Mouse (Mus musculus): ENCODE data around the gene Larp1b. TPM values are rescaled to one million over a fixed set of nuclear protein-coding genes. Genes with fewer than 3 reads are reported as not detected.

Larp1b gene
- 10 to 100 TPM; 26.7 to 43.6 TPM for polyA plus RNA-seq (2017; shearing (Covaris generic))

GRCm38 (mm10) chr3:40949170-40949902, at the start of gene Larp1b:
Gene Larp1b (plus strand): TSS chr3:40949828.

GRCm38 (mm10) chr3:40902443-40902842, 47.2 kb upstream of the Larp1b start, which contains the start of gene 1700034I23Rik:
Gene 1700034I23Rik (minus strand): TSS chr3:40902543.

GRCm38 (mm10) chr3:41082885-41083789, 133.5 kb downstream of the Larp1b start, which contains the start of gene Pgrmc2:
Gene Pgrmc2 (minus strand): TSS chr3:41083046.

Other genes starting within 250 kb of the Larp1b start
- gene Slc25a31, start 241.0 kb upstream of the Larp1b start, polyA plus RNA-seq (2017; shearing (Covaris generic)): not detected
- gene Hspa4l, start 205.3 kb upstream of the Larp1b start, polyA plus RNA-seq (2017; shearing (Covaris generic)): 10 to 100 TPM; 25.5 to 31.6 TPM
- gene Plk4, start 149.8 kb upstream of the Larp1b start, polyA plus RNA-seq (2017; shearing (Covaris generic)): 10 to 100 TPM; 15.1 to 18.8 TPM
- 10 to 100 TPM; 15.1 to 27.0 TPM for gene Mfsd8, start 102.9 kb upstream of the Larp1b start, polyA plus RNA-seq (2017; shearing (Covaris generic))
- 10 to 100 TPM; 10.3 to 14.9 TPM for gene Abhd18, start 102.9 kb upstream of the Larp1b start, polyA plus RNA-seq (2017; shearing (Covaris generic))
- under 1 TPM; 0.26 to 0.37 TPM for gene 1700034I23Rik, start 47.3 kb upstream of the Larp1b start, polyA plus RNA-seq (2017; shearing (Covaris generic))
- gene Pgrmc2, start 133.2 kb downstream of the Larp1b start, polyA plus RNA-seq (2017; shearing (Covaris generic)): 10 to 100 TPM; 21.4 to 23.9 TPM